Mouse (Mus musculus): ENCODE data around the gene Klhl36. TPM values are rescaled to one million over a fixed set of nuclear protein-coding genes. Genes with fewer than 3 reads are reported as not detected.
"Not testable (repeated sequence)": the region's sequence is repeated elsewhere in the genome, so short reads cannot be mapped to it uniquely, and the experiment has no call there.

The Klhl36 gene
- total RNA-seq, 2 experiments from 2014 or later, result 2.7 to 8.5 TPM

DNA sequence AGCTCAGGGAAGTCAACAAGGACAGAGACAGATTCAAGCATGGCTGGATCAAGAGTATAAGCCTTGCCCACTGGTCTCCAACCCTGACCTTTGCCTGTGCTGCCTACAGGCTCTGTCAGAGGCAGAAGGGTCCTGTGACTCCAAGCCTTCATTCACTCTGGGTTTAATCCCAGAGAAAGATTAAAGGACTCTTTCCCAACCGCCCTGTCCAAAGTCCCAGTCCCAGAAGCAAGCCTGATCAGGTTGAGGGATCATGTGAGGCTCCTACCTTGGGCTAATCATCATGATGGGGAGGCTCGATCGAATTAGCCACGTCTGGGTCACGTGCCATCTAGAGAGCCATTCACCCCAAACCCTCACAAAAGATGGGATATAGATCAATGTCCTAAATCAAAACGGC is 27.4 kb upstream of the Klhl36 start:
- ATAC-seq (ENCODE audit: poor library complexity, severe bottlenecking), result no peak

DNA sequence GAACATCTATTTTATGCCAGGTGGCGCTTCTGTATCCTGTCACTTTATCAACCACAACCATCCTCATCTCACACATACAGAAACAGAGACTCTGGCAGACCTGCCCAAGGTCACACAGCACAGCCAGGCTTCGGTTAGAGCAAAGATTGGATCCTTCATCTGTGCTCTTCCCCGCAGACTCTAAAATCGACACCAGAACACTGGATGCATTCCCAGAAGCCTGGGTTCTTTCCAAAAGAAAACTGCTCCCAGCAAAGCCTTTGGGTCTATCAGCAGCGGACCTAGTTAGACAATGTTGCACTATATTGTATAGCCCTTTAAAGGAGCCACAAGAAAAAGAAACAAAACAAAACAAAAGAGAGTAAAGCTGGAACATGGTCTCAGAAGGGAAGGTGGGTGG is 26.8 kb upstream of the Klhl36 start:
- ATAC-seq (ENCODE audit: poor library complexity, severe bottlenecking), result no peak

DNA sequence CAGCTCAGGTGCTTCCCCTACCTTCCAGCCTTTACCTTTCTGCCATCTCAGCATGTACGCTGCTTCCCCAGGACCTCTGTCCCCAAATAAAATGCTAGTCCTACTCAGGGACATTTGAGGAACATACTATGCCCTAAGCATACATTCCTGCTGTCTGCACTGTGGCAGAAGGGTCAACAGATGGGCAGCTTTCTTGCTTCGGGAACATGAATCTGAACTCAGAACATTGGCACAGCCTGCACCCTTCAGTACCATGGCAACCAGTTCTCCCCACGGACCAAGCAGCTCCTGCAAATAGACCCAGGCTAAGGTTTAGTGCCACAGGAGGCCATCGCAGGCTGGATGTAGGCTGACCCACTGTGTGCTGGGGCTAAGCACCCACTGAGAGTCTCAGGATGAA is 25.2 kb upstream of the Klhl36 start:
- ATAC-seq (ENCODE audit: poor library complexity, severe bottlenecking), result no peak

DNA sequence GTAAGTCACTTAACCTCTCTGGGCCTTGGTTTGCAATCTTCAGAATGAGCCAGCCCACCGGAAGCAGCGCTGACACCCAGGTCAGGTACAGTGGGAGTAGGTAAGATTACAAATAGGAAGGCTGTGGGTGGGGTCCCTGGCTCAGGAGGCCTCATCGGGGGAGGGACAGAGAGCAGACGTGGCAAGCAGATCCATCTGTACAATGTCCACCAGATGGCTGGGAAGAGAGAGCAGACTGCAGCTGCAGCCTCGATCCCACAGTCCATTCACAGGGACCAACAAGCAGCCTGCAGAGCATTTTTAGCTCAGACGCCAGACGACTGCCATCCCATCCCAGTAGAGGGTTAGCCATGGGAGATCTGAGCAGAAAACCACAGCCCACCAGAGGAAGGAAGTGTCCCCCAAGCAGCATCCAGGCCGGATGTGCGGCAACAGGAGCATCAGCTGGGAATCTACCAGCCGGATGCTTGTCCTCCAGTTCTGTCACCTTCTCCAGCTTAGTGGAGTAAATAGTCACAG is 24.5 kb upstream of the Klhl36 start:
- no peak for ATAC-seq (ENCODE audit: poor library complexity, severe bottlenecking)

DNA sequence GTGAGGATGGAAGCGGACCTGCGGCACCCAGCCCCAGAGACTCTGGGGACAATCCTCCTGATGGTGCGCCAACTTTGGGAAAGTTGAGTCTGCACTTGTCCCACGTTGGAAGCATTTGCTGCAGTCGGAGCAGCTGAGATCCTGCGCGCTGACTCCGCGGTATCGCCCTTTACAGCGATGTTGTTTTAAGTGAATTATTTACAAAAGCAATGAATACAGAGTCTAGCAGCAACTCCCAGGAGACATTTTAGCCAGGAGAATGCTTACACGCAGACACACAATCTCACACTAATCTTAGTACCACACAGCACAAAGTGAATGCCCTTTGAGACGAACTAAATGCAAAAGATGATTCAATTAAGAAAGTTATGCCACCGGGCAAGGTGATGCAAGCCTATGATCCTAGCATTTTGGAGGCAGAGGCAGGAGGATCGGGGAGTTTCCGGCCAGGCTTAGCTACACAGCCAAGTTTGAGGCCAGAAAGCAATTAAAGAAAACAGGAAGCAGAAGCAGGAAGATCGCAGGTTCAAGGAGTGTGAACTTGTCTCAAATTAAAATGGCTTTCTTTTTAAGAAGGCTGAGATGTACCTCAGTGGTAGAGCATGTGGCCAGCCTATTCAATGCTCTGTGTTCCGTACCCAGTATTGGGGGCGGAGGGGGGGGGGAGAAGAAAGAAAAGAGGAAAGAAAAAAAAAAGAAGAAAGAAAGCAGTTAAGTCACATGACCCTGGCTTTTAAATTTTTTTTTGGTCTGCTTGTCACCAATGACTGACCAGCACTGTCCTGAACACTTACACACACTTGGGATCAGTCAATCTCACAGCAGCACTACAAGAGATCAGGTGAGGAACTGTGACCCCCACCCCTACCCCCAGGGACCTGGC is 23.7 kb upstream of the Klhl36 start:
- no peak for ATAC-seq (ENCODE audit: poor library complexity, severe bottlenecking)

DNA sequence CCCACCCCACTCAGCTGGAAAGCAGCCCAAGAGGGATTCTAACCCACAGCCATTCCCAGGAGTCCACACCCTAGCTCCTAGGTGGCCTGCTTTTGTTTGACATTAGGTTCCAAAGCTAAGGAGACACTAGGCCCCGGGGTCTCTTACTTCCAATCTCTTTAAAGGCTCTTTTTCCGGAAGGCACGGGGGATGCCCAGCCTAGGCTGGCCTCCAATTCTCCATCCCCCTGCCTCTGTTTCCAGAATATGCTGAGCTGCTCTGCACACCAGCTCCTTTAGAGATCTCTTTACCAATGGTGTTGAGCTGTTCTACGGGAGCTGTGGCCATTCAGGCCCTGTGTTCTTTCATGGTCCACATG is 23.1 kb upstream of the Klhl36 start:
- ATAC-seq (ENCODE audit: poor library complexity, severe bottlenecking), result no peak

DNA sequence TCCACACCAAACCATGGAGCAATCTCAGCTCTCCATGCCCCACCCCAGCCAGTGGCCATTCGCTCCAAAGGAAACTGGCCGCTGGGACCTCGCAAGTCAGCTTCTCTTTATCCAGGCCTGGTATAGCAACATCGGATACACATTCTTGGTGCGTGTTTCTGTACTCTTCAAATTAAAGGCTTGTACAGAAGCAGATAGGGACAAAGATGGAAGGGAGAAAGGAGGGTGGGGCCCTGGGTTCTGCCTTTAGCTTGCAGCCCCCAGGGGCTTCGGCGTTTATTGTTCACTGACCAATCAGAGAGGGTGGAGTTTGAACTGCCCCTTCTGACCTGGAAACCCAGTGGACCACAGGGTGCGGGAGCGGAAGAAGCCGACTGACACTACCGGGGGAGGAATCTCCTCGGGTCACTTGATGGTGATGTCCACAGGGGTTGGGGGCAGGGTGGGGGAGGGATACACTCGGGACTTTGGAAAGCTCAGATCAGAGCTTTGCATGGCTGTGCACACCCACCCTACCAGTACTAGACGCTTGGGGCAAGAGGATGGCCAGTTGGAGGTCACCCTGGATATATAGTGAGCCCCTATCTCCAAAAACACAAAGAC is 22.5 kb upstream of the Klhl36 start:
- no peak for ATAC-seq (ENCODE audit: poor library complexity, severe bottlenecking)

DNA sequence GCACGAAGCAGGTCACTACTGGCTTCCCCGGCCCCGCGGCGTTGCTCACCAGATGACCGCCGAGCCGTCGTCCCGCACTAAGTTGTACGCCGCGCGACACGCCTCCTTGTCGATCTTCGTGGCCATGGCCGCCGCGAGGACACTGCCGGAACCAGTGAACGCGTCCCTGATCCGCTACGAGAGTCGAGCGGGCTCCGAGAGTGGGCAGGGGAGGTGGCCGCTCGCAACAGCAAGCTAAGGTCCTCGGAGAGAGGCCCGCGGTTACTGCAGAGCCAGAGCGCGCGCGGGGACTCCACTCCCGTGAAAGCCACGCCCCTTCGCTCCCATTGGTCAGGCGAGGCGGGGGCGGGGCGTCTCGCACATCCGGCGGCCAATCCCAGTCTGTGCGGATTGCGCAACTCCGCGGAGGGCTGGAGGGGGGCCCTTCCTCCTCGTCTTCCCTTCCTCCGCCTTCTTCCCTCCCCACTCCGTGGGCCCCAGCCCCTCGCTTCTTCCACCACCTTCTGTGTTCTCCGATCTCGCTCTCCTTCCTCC is 21.7 kb upstream of the Klhl36 start, which contains the start of gene Cotl1:
TSS of gene Cotl1 (minus strand) at position 270 of the 534 bp plus-strand sequence.
- ATAC-seq (ENCODE audit: poor library complexity, severe bottlenecking), result peak; percentile 84

DNA sequence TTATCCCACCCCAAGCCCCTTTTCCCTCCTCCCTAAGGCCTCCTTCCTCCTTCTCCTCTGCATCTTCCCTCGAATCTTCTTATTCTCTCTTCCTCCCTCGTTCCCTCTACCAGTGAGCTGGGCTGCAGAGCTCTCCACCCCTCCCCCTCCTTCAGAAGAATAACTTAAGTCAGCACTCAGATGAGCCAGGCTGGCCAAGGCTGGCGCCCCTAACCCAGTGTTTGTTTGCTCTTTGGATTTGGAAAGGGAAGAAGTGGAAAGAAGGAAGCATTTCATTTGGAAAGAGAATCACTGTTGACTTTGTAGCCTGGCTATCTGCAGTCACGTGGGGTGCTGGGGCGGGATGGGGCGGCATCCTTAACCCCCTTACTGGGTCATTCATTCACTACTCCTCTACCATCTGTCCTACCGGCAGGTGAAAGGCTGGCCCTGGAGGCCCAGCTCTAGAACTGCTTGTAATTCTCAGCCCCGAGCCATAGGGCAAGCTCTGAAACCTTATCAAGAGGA is 21.1 kb upstream of the Klhl36 start:
- no peak for ATAC-seq (ENCODE audit: poor library complexity, severe bottlenecking)

DNA sequence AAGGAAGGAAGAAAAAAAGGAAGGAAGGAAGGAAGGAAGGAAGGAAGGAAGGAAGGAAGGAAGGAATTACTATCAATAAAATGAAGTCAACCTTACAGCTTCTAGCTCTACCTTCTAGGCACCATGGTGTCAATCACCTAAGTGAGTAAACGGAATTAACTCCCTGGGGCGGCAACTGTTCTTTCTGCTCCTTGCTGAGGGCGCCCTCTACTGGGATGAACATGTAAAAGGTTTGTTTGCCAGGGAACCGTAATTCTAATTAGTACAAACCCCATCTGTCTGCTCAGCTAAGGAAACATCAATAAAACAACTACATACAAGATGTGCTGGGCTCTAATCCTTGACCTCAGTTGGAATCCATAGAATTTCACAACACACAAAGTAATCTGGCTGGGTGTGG is 18.6 kb upstream of the Klhl36 start:
- peak; percentile 33 for ATAC-seq (ENCODE audit: poor library complexity, severe bottlenecking)

DNA sequence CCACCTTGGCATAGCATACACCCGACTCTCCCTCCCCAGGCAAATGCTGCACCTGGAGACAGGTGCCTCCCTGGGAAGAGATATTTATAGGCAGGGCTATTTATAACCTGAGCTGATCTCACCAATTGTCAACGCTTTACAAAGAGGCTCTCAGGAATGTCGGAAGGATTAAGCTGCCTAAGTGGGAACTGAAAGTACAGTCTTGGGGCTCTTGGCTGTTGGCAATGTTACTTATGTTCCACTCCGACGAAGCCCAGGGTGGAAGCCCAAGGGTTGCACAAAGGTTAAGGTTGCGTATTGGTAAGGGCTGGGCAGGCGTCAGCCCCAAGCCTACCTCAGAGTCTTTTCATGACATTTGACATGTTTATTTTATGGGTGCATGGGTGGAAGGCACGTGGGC is 17.5 kb upstream of the Klhl36 start:
- peak; percentile 19; the same call in 1 of the 2 replicates for ATAC-seq (ENCODE audit: poor library complexity, severe bottlenecking)

DNA sequence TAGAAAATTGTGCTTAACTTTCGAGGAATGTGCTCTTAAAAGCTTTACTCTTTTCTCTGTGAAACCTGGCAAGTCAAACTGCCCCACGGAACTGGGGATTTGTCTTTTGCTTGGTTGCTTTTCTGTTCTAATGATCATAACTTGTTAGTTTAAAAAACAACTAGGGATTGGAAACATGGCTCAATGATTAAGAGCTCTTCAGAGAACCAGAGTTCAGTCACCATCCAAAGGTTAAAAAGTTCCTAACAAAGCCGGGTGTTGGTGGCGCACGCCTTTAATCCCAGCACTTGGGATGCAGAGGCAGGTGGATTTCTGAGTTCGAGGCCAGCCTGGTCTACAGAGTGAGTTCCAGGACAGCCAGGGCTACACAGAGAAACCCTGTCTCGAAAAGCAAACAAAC is 16.3 kb upstream of the Klhl36 start:
- not testable (repeated sequence) for ATAC-seq (ENCODE audit: poor library complexity, severe bottlenecking)

DNA sequence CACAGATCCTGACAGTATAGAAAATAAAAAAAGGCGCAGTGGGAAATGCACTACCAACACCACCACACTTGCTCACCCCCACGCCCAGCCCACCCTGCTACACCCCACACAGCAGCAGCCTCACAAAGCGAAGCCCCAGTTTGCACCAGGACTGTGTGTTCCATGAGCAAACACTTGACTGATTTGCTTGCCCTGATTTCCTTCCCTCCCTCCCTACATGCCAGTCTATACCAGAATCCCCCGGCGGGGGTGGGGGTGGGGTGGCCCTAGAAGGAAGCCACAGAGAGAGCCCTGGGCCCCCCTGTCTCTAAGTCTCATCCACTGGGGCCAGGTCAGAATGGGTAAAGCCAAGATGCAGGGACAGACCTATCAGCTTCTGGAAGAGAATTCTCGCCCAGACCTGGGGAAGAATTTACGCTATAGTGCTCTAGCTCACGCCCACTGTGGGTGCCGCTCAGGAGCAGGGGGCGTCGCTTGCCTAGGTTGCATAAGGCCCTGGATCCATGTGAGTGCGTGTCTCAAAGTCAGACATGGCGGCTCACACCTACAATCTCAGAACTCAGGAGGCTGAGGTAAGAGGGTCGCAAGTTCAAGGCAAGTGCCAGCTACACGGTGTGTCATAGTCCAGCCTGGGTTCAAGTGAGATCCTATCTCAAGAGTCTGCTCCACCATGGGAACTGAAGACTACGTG is 14.7 kb upstream of the Klhl36 start:
- no peak for ATAC-seq (ENCODE audit: poor library complexity, severe bottlenecking)

DNA sequence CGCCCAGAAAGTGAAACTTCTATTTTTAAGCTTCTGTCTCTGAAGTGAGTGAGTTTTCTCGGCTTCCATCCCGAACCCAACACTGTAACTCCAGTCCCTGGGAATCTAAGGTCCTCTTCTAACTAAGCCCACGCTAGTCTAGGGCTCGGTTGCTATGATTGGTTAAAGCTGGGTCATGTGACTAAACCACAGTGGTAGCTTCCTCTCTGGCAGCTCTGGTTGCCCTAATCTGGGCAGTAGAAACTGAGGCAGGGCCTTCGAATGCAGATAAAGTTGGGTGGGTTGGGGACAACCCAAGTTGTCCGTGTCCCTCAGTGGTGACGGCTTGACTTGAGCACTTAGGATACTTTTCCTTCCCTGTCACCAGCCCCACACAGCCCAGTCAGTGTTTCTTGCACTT is 8.5 kb upstream of the Klhl36 start:
- no peak for ATAC-seq (ENCODE audit: poor library complexity, severe bottlenecking)

DNA sequence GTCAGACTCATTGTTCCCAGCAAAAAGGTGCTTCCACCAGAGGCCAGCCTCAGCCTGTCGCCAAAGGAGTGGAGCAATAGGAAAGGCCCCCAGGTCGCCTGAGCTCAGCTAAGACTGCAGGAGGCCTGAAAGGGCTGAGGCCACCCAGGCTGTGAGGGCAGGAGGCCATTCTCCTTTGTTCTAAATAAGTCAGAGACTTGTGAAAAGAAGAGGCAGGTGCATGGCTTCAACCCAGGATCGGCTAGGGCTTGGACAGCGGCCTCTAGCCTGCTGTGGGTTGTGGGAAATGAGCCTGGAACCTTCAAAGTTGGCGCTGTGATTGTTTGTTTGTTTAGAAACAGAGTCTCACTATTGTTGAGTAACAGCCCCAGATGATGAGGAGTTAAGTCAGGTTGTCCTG is 8.0 kb upstream of the Klhl36 start:
- no peak for ATAC-seq (ENCODE audit: poor library complexity, severe bottlenecking)

DNA sequence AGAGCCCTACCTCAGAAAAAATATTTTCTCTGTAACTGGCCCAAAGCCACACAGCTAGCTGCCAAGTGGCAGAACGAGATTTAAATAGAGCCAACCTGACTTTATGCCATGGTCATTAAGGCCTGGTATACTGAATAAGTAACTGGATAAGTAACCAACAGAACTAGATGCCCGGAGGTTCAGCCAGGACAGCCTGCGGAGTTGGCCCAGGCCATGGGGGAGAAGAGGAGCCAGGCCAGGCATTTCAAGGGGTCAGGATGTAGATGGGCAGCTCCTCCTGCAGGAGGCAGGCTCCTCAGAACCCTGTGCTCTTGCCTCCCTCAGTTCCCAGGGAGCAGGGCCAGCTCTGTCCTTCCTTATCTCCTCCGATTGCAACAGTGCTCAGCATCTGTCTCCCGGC is 6.4 kb upstream of the Klhl36 start:
- no peak for ATAC-seq (ENCODE audit: poor library complexity, severe bottlenecking)

DNA sequence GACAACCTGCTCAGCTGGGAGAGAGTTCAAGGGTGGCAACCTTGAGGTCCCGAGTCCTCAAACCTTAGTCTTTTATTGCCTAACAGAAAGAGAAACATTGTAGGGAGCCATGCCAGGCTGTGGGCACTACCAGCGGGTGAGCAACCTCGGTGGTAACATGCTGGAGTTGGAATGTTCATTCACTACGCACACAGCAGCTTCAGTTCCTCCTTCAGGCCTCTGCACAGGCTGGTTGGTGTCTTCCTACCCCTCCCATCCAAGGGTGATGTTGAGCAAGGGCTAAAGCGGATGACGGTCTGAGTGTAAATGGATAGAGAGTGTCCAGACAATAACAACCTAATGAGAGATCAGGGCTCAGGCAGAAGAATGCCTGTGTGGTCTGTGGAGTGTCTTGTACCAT is 4.3 kb upstream of the Klhl36 start:
- peak; percentile 81 for ATAC-seq (ENCODE audit: poor library complexity, severe bottlenecking)

DNA sequence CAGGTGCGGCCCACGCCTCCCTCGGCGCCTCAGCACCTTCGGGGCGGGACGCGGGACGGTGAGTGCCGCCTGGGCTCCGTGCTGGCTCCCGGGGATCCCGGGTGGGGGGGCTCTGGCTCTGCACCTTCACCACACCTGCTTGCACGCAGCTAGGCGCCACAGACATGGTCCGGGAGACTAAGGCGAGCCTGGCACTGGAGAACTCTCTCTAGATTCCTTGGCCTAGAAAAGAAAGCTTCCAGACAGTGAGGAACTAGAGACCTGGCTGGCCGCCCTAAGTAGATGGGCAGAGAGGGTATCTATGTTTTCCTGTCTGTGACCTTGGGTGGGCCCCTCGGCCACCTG is 296 bp downstream of the Klhl36 start:
- no peak for ATAC-seq (ENCODE audit: poor library complexity, severe bottlenecking)

DNA sequence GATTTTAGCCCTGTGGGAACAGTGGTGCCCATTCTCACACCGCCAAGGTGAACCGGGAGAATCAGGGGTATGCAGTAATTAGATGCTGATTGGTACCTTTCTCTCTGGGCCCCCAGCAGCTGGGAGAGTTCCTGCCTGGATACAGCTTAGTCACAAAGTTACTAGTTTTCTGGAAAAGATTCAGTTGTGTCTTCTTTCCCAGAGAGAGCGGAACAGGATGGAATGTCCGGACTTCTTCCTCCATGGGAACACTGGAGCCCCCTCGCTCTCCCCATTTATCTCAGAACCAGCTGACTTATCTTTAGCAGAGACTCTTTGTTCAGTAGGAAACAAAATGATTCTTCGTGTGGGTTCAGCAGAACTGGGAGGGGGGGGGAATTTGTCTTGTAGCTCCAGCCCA is 683 bp downstream of the Klhl36 start:
- no peak for ATAC-seq (ENCODE audit: poor library complexity, severe bottlenecking)

DNA sequence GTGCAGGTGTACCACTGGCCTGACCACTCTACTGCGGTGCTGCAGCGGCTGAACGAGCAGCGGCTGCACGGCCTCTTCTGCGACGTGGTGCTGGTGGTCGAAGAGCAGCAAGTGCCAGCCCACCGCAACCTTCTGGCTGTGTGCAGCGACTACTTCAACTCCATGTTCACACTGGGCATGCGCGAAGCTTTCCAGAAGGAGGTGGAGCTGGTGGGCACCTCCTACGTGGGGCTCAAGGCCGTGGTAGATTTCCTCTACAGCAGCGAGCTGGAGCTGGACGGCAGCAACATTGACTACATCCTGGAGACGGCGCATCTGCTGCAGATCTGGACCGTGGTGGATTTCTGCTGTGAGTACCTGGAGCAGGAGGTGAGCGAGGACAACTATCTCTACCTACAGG is 7.5 kb downstream of the Klhl36 start:
- no peak for ATAC-seq (ENCODE audit: poor library complexity, severe bottlenecking)

DNA sequence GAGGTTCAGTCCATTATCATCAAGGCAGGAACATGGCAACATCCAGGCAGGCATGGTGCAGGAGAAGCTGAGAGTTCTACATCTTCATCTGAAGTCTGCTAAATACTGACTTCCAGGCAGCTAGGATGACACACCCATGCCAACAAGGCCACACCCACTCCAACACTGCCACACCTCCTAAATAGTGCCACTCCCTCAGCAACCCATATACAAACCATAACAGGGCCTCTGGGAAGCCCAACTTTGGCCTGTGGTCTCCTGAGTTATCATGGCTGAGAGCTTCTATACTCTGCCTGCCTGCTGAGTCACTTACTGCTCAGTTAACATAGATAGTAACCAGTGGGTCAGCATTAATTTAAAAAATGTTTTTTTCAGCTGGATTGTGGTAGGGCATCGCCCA is 11.1 kb downstream of the Klhl36 start:
- peak; percentile 38; the same call in 1 of the 2 replicates for ATAC-seq (ENCODE audit: poor library complexity, severe bottlenecking)

All from megakaryocyte, adult 5-6 weeks (primary cell).